Mouse (Mus musculus) midbrain, postnatal 0 days (tissue): ENCODE results near the gene Nxnl2. TPM values are rescaled to one million over a fixed set of nuclear protein-coding genes. Genes with fewer than 3 reads are reported as not detected.

Experiments
- ATAC-seq: fragments of 200-750 bp; cut with Nextera tagmentation; 2 replicates; pipeline ENCODE4 v1.8.0; 2017; ENCODE audit warnings: moderate number of reproducible peaks, mild to moderate bottlenecking, moderate TSS enrichment, moderate library complexity; ENCODE audit not compliant: low FRiP score
- DNase-seq: peaks from one replicate; pipeline ENCODE4 v3.0.0-alpha.2; 2015; ENCODE audit warnings: low spot score
- H3K27ac ChIP-seq: fragments of 300-500 bp; sonication (generic); 2 replicates; pipeline ENCODE4 v1.5.1; 2014; ENCODE audit warnings: low read depth, mild to moderate bottlenecking, low read length, mixed read lengths
- H3K27me3 ChIP-seq: fragments of 300-500 bp; sonication (generic); 2 replicates; pipeline ENCODE4 v1.6.1; 2014; ENCODE audit warnings: low read length, control low read depth, mixed read lengths; ENCODE audit not compliant: insufficient read depth
- H3K36me3 ChIP-seq: fragments of 300-500 bp; sonication (generic); 2 replicates; pipeline ENCODE4 v1.6.1; 2014; ENCODE audit warnings: low read length, control low read depth, mixed read lengths; ENCODE audit not compliant: insufficient read depth
- H3K4me1 ChIP-seq: fragments of 300-500 bp; sonication (generic); 2 replicates; pipeline ENCODE4 v1.6.1; 2014; ENCODE audit warnings: mild to moderate bottlenecking, control low read depth, antibody characterized with exemption, low read length, mixed read lengths; ENCODE audit not compliant: insufficient read depth
- H3K4me2 ChIP-seq: fragments of 300-500 bp; sonication (generic); 2 replicates; pipeline ENCODE4 v1.6.1; 2014; ENCODE audit warnings: low read depth, mild to moderate bottlenecking, low read length, mixed read lengths; ENCODE audit not compliant: poor library complexity, severe bottlenecking
- H3K4me3 ChIP-seq: fragments of 300-500 bp; sonication (generic); 2 replicates; pipeline ENCODE4 v1.5.1; 2014; ENCODE audit warnings: low read depth, mild to moderate bottlenecking, low read length, moderate library complexity
- H3K9ac ChIP-seq: fragments of 300-500 bp; sonication (generic); replicated peaks from 2 replicates; pipeline ENCODE4 v1.6.1; 2014; ENCODE audit warnings: mild to moderate bottlenecking, low read length, moderate library complexity, mixed read lengths; ENCODE audit not compliant: poor library complexity, severe bottlenecking
- H3K9me3 ChIP-seq: fragments of 300-500 bp; sonication (generic); 2 replicates; pipeline ENCODE4 v1.6.1; 2016; ENCODE audit warnings: low read length, control low read depth
- CTCF ChIP-seq: IDR thresholded peaks from 2 replicates; pipeline ENCODE4 v1.5.1; 2016; ENCODE audit warnings: antibody characterized with exemption, mild to moderate bottlenecking
- WGBS: fragments of 180-500 bp; shearing (Covaris S2); extraction: QIAGEN DNeasy Blood & Tissue Kit; methylation state at CpG from one replicate; pipeline ENCODE4 v1.1.7; 2014; 5-methylcytosine and 5-hydroxymethylcytosine counted together
- polyA plus RNA-seq: library from polyadenylated mRNA; unstranded; fragments of >200 nt; fragmentation: Nextera tagmentation; extraction: Ambion mirVana; gene quantifications from 2 replicates; pipeline ENCODE4 v1.2.1, GENCODE M21; 2015
- total RNA-seq: library from RNA; depleted of rRNA; stranded (reverse); fragments of >200 nt; gene quantifications from 2 replicates; pipeline ENCODE4 v1.2.3, GENCODE M21; 2014

The Nxnl2 gene
- total and polyA plus RNA-seq, 2 experiments from 2014 or later, result 6.7 to 9.3 TPM

GRCm38 (mm10) chr13:51166711-51167110 is 4.1 kb upstream of the Nxnl2 start:
- Histone ChIP-seq H3K4me1 (no peaks in the 10 kb centered on the region; the same call in 1 of the 2 replicates), H3K9ac (no peak overlapping the region), H3K27me3 (peaks cover 7% of the 10 kb centered on the region; the same call in 1 of the 2 replicates), H3K4me3 (no peak overlapping the region), H3K27ac (no peak overlapping the region), H3K36me3 (no peaks in the 10 kb centered on the region), H3K9me3 (no peaks in the 10 kb centered on the region), H3K4me2 (no peak overlapping the region)
- ATAC-seq (no peak), DNase-seq (no peak)
- WGBS, result 75% methylated on average over 11 of the region's 11 CpGs
- TF ChIP-seq CTCF, result no peak

DNA sequence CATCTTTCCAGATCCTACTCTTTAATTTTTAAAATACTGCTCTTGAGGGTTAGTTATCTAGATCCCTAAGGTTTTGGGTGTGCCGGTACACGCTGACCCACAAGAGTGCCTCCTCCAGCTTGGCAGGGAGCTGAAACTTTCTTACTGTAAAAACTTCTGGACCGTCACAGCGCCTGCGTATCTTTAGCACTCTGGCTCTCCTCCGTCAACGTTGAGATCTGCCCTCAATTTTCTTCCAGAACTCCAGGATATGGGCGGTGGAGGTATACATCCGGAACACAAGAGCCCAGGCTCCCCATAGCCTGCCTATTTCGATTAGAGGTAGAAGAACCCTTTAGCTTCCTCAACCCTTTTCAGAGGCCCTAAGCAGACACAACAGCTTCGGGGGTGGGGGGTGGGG is 607 bp upstream of the Nxnl2 start:
- H3K4me1 ChIP-seq, result no peaks in the 10 kb centered on the region; the same call in 1 of the 2 replicates
- peak overlapping the region; percentile 87 for H3K4me2 ChIP-seq
- no peak overlapping the region for H3K27ac ChIP-seq
- ATAC-seq (0 out of 2 replicates have a peak, but pooled peaks have one; percentile 10), DNase-seq (no peak)
- peaks cover 10% of the 10 kb centered on the region; the same call in 1 of the 2 replicates for H3K27me3 ChIP-seq
- H3K36me3 ChIP-seq, result no peaks in the 10 kb centered on the region
- peak overlapping the region; percentile 52 for H3K4me3 ChIP-seq
- no peak for TF ChIP-seq CTCF
- H3K9me3 ChIP-seq, result no peaks in the 10 kb centered on the region
- WGBS, result 38% methylated on average over 11 of the region's 11 CpGs
- no peak overlapping the region for H3K9ac ChIP-seq

- WGBS, result 45% methylated on average over 7 of the region's 7 CpGs
- H3K36me3 ChIP-seq, result no peaks in the 10 kb centered on the region
- no peak overlapping the region for H3K9ac ChIP-seq
- no peak overlapping the region for H3K4me3 ChIP-seq
- H3K4me2 ChIP-seq, result peak overlapping the region; percentile 87; the same call in 1 of the 2 replicates
- H3K27ac ChIP-seq, result no peak overlapping the region
- H3K27me3 ChIP-seq, result peaks cover 10% of the 10 kb centered on the region; the same call in 1 of the 2 replicates
- no peak for TF ChIP-seq CTCF
- H3K9me3 ChIP-seq, result no peaks in the 10 kb centered on the region
- ATAC-seq (no peak), DNase-seq (no peak)
- no peaks in the 10 kb centered on the region; the same call in 1 of the 2 replicates for H3K4me1 ChIP-seq
Measured at GRCm38 (mm10) chr13:51172601-51173000, 1.8 kb downstream of the Nxnl2 start.

- no peaks in the 10 kb centered on the region for H3K4me1 ChIP-seq
- TF ChIP-seq CTCF, result no peak
- no peaks in the 10 kb centered on the region for H3K27me3 ChIP-seq
- DNase-seq, result no peak
- H3K4me3 ChIP-seq, result no peak overlapping the region
- no peak overlapping the region for H3K9ac ChIP-seq
- no peaks in the 10 kb centered on the region for H3K9me3 ChIP-seq
- no peak overlapping the region for H3K27ac ChIP-seq
- H3K36me3 ChIP-seq, result no peaks in the 10 kb centered on the region
- no peak for ATAC-seq
- 82% methylated on average over 10 of the region's 10 CpGs for WGBS
- no peak overlapping the region for H3K4me2 ChIP-seq
Measured at GRCm38 (mm10) chr13:51178932-51179331, 8.1 kb downstream of the Nxnl2 start.

GRCm38 (mm10) chr13:51179362-51179761 is 8.5 kb downstream of the Nxnl2 start:
- H3K9ac ChIP-seq, result no peak overlapping the region

GRCm38 (mm10) chr13:51182236-51182635 is 11.4 kb downstream of the Nxnl2 start:
- no peaks in the 10 kb centered on the region for H3K9me3 ChIP-seq
- no peaks in the 10 kb centered on the region for H3K4me1 ChIP-seq
- no peak overlapping the region for H3K9ac ChIP-seq
- no peaks in the 10 kb centered on the region for H3K27me3 ChIP-seq
- H3K36me3 ChIP-seq, result no peaks in the 10 kb centered on the region
- DNase-seq, result no peak
- no peak overlapping the region for H3K4me2 ChIP-seq
- WGBS, result 78% methylated on average over 7 of the region's 7 CpGs
- no peak for ATAC-seq
- H3K4me3 ChIP-seq, result no peak overlapping the region
- no peak overlapping the region for H3K27ac ChIP-seq
- no peak for TF ChIP-seq CTCF

More at GRCm38 (mm10) chr13:51179362-51179761, 8.5 kb downstream of the Nxnl2 start:
- Histone ChIP-seq H3K4me1 (no peaks in the 10 kb centered on the region), H3K4me2 (no peak overlapping the region), H3K27me3 (no peaks in the 10 kb centered on the region), H3K36me3 (no peaks in the 10 kb centered on the region), H3K27ac (no peak overlapping the region), H3K4me3 (no peak overlapping the region), H3K9me3 (no peaks in the 10 kb centered on the region)
- ATAC-seq, result no peak
- TF ChIP-seq CTCF, result no peak
- 63% methylated on average over 3 of the region's 3 CpGs for WGBS
- DNase-seq, result no peak
